In genomic region chr15:13989768-13990167, GRCm38 (mm10) we compare ENCODE assay signal across 24 mouse cellular contexts.
DNase-seq lines count a peak whose midpoint lies in the region; ATAC-seq and TF ChIP-seq lines count a peak whose summit lies in the region.
"Had no signal": no experiment of that assay in that cellular context is flagged by ENCODE, and none has a peak within 500 bp of the region (broad histone marks: within the 10 kb centered on the region; RNA-seq: fewer than 3 reads in every experiment).

No protein-coding gene starts in this region.

- H3K9ac ChIP-seq in forebrain, embryonic 11.5 days (ENCODE audit: low read length): no peak overlapping the region
- no peak overlapping the region for H3K9ac ChIP-seq in forebrain, postnatal 0 days
- H3K9ac ChIP-seq in midbrain, embryonic 12.5 days (replicated peaks): no peak overlapping the region
- no peak overlapping the region for H3K9ac ChIP-seq in midbrain, postnatal 0 days (replicated peaks; ENCODE audit: low read length, poor library complexity, severe bottlenecking)
- no peak overlapping the region for H3K9ac ChIP-seq in forebrain, embryonic 14.5 days (ENCODE audit: low read length)
- H3K9ac ChIP-seq: heart, embryonic 13.5 days; kidney, embryonic 15.5 days; liver, embryonic 15.5 days; lung, embryonic 14.5 days; neural tube, embryonic 12.5 days had no signal

- H3K4me2 ChIP-seq in forebrain, embryonic 11.5 days (ENCODE audit: low read depth, low read length, severe bottlenecking): no peak overlapping the region
- H3K4me2 ChIP-seq in forebrain, postnatal 0 days (ENCODE audit: low read depth): no peak overlapping the region
- no peak overlapping the region for H3K4me2 ChIP-seq in midbrain, embryonic 12.5 days (replicated peaks)
- H3K4me2 ChIP-seq in midbrain, postnatal 0 days (ENCODE audit: low read depth, low read length, poor library complexity, severe bottlenecking): no peak overlapping the region
- no peak overlapping the region for H3K4me2 ChIP-seq in forebrain, embryonic 14.5 days (ENCODE audit: low read length)
- H3K4me2 ChIP-seq: heart, embryonic 13.5 days; kidney, embryonic 15.5 days; liver, embryonic 15.5 days; lung, embryonic 14.5 days; neural tube, embryonic 12.5 days had no signal

- DNase-seq in forebrain, embryonic 11.5 days (ENCODE audit: low spot score): no peak
- no peak for DNase-seq in forebrain, postnatal 0 days
- DNase-seq in midbrain, postnatal 0 days (ENCODE audit: low spot score): no peak
- peak; percentile 74 for DNase-seq in Muller cell, postnatal 12 days (ENCODE audit: inconsistent ontology term)
- DNase-seq in forebrain, embryonic 14.5 days (ENCODE audit: low spot score): peak; percentile 69
- DNase-seq: adrenal gland, postnatal 14 days; cerebellum, adult 2 months; cerebellum, postnatal 25 days; heart, postnatal 10 days; kidney, adult 11 months; kidney, postnatal 25 days; liver; lung, embryonic 14.5 days; lung, postnatal 14 days; thymus, postnatal 4 days had no signal

- no peak overlapping the region for H3K27ac ChIP-seq in forebrain, embryonic 11.5 days (ENCODE audit: low read depth, low read length)
- H3K27ac ChIP-seq in forebrain, postnatal 0 days (ENCODE audit: low read depth, low read length): no peak overlapping the region
- no peak overlapping the region for H3K27ac ChIP-seq in midbrain, embryonic 12.5 days (replicated peaks)
- no peak overlapping the region for H3K27ac ChIP-seq in midbrain, postnatal 0 days (ENCODE audit: low read depth, low read length)
- no peak overlapping the region for H3K27ac ChIP-seq in forebrain, embryonic 14.5 days (ENCODE audit: low read depth, low read length)
- H3K27ac ChIP-seq: heart, embryonic 13.5 days; kidney, embryonic 15.5 days; liver, embryonic 15.5 days; neural tube, embryonic 12.5 days had no signal

- H3K36me3 ChIP-seq in forebrain, embryonic 11.5 days (ENCODE audit: control insufficient read depth, insufficient read depth, low read length): no peaks in the 10 kb centered on the region
- no peaks in the 10 kb centered on the region for H3K36me3 ChIP-seq in forebrain, postnatal 0 days (ENCODE audit: insufficient read depth)
- no peaks in the 10 kb centered on the region for H3K36me3 ChIP-seq in midbrain, embryonic 12.5 days
- H3K36me3 ChIP-seq in midbrain, postnatal 0 days (ENCODE audit: insufficient read depth, low read length): no peaks in the 10 kb centered on the region
- no peaks in the 10 kb centered on the region for H3K36me3 ChIP-seq in forebrain, embryonic 14.5 days (ENCODE audit: control insufficient read depth, insufficient read depth, low read length)
- H3K36me3 ChIP-seq: G1E; heart, embryonic 13.5 days; kidney, embryonic 15.5 days; liver, embryonic 15.5 days; neural tube, embryonic 12.5 days had no signal

- no peak overlapping the region for H3K4me3 ChIP-seq in forebrain, embryonic 11.5 days (ENCODE audit: low read depth, low read length)
- no peak overlapping the region for H3K4me3 ChIP-seq in forebrain, postnatal 0 days (ENCODE audit: low read depth, low read length)
- H3K4me3 ChIP-seq in midbrain, embryonic 12.5 days: no peak overlapping the region
- no peak overlapping the region for H3K4me3 ChIP-seq in midbrain, postnatal 0 days (ENCODE audit: low read depth, low read length)
- H3K4me3 ChIP-seq in forebrain, embryonic 14.5 days (ENCODE audit: low read depth, low read length): no peak overlapping the region
- H3K4me3 ChIP-seq: heart, embryonic 13.5 days; kidney, embryonic 15.5 days; liver, embryonic 15.5 days; myocyte; neural tube, embryonic 12.5 days had no signal

- H3K27me3 ChIP-seq in forebrain, embryonic 11.5 days (ENCODE audit: control insufficient read depth, insufficient read depth, low read length): no peaks in the 10 kb centered on the region
- no peaks in the 10 kb centered on the region for H3K27me3 ChIP-seq in forebrain, postnatal 0 days (ENCODE audit: insufficient read depth, low read length)
- no peaks in the 10 kb centered on the region for H3K27me3 ChIP-seq in midbrain, embryonic 12.5 days
- H3K27me3 ChIP-seq in midbrain, postnatal 0 days (ENCODE audit: insufficient read depth, low read length): no peaks in the 10 kb centered on the region
- no peaks in the 10 kb centered on the region for H3K27me3 ChIP-seq in forebrain, embryonic 14.5 days (replicated peaks; ENCODE audit: control insufficient read depth, insufficient read depth, low read length)
- H3K27me3 ChIP-seq: heart, embryonic 13.5 days; kidney, embryonic 15.5 days; liver, embryonic 15.5 days; neural tube, embryonic 12.5 days had no signal

- 51% methylated on average over 3 of the region's 3 CpGs for WGBS in forebrain, embryonic 11.5 days
- WGBS in forebrain, postnatal 0 days: 28% methylated on average over 3 of the region's 3 CpGs
- 71% methylated on average over 3 of the region's 3 CpGs for WGBS in midbrain, embryonic 12.5 days
- 67% methylated on average over 3 of the region's 3 CpGs for WGBS in midbrain, postnatal 0 days
- WGBS in forebrain, embryonic 14.5 days: 23% methylated on average over 3 of the region's 3 CpGs

- no peaks in the 10 kb centered on the region for H3K9me3 ChIP-seq in forebrain, embryonic 11.5 days (ENCODE audit: control insufficient read depth, low read length)
- H3K9me3 ChIP-seq in forebrain, postnatal 0 days (ENCODE audit: low read length): no peaks in the 10 kb centered on the region
- no peaks in the 10 kb centered on the region for H3K9me3 ChIP-seq in midbrain, embryonic 12.5 days
- no peaks in the 10 kb centered on the region for H3K9me3 ChIP-seq in midbrain, postnatal 0 days (ENCODE audit: low read length)
- no peaks in the 10 kb centered on the region for H3K9me3 ChIP-seq in forebrain, embryonic 14.5 days (replicated peaks; ENCODE audit: control insufficient read depth, low read length)
- H3K9me3 ChIP-seq: G1E; heart, embryonic 13.5 days; kidney, embryonic 15.5 days; liver, embryonic 15.5 days; neural tube, embryonic 12.5 days had no signal

- peak; percentile 82 for ATAC-seq in forebrain, embryonic 11.5 days (replicated peaks; ENCODE audit: low FRiP score)
- no peak for ATAC-seq in forebrain, postnatal 0 days
- 0 out of 2 replicates have a peak, but pooled peaks have one; percentile 30 for ATAC-seq in midbrain, embryonic 12.5 days (ENCODE audit: low FRiP score, low read depth)
- ATAC-seq in midbrain, postnatal 0 days (ENCODE audit: low FRiP score): no peak
- peak; percentile 80 for ATAC-seq in forebrain, embryonic 14.5 days
- no peak for ATAC-seq in cerebellum, adult (ENCODE audit: insufficient number of reproducible peaks, low FRiP score, low TSS enrichment)
- ATAC-seq: inflammation-experienced regulatory T-cells, adult 6 months had no signal

- TF ChIP-seq CTCF in forebrain, postnatal 0 days (IDR thresholded peaks at IDR 0.05; ENCODE audit: low read depth): no peak
- TF ChIP-seq CTCF in midbrain, postnatal 0 days (IDR thresholded peaks at IDR 0.05): no peak

- H3K4me1 ChIP-seq in forebrain, embryonic 11.5 days (replicated peaks; ENCODE audit: control insufficient read depth, insufficient read depth, low read length): no peaks in the 10 kb centered on the region
- no peaks in the 10 kb centered on the region for H3K4me1 ChIP-seq in forebrain, postnatal 0 days (ENCODE audit: insufficient read depth)
- H3K4me1 ChIP-seq in midbrain, embryonic 12.5 days: peaks cover 4% of the 10 kb centered on the region; the same call in 1 of the 2 replicates
- H3K4me1 ChIP-seq in midbrain, postnatal 0 days (ENCODE audit: insufficient read depth, low read length): no peaks in the 10 kb centered on the region
- H3K4me1 ChIP-seq in forebrain, embryonic 14.5 days (ENCODE audit: control insufficient read depth, insufficient read depth, low read length): no peaks in the 10 kb centered on the region; the same call in 1 of the 2 replicates
- H3K4me1 ChIP-seq: heart, embryonic 13.5 days; kidney, embryonic 15.5 days; liver, embryonic 15.5 days; neural tube, embryonic 12.5 days had no signal

Comparison
In these comparisons a context has a peak if more than half of its experiments do, and no peak if none do; other contexts are left out.
1. ATAC-seq: peak in forebrain, embryonic 11.5 days (single experiment), midbrain, embryonic 12.5 days (single experiment) and forebrain, embryonic 14.5 days (single experiment); none in forebrain, postnatal 0 days (single experiment), midbrain, postnatal 0 days (single experiment) and cerebellum, adult (single experiment).
2. DNase-seq: peak in Muller cell, postnatal 12 days (single experiment) and forebrain, embryonic 14.5 days (single experiment); none in forebrain, embryonic 11.5 days (single experiment), forebrain, postnatal 0 days (single experiment) and midbrain, postnatal 0 days (single experiment).